Mouse (Mus musculus): ENCODE measurements at regions not wholly inside any gene's neighbourhood (a gene's known extent, or its start where the extent isn't known, plus 50 kb on each side); places are given as distances from the start of the nearest gene placed in this dataset.

DNA sequence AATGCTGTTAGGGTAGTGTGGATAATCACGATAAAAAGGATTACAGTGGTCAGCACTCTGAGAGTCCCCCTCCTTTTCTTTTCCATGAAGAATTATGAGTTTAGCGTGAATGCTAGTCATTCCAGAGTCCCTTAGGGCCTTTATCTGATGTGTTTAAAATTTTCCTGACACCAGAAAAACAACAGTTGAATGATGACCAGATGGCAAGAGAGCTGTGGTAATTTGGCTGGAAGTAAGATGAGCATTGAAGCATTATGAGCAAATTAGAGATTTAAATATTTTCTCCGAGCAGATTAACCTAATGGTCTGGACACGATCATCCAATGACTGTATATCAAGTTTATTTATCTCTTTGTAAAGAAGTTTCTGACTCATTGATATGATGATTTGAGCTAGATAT, 417.1 kb upstream of the Igbp1b start:
- no peak for DNase-seq (ENCODE audit: extremely low read depth, insufficient read length, low spot score)

DNA sequence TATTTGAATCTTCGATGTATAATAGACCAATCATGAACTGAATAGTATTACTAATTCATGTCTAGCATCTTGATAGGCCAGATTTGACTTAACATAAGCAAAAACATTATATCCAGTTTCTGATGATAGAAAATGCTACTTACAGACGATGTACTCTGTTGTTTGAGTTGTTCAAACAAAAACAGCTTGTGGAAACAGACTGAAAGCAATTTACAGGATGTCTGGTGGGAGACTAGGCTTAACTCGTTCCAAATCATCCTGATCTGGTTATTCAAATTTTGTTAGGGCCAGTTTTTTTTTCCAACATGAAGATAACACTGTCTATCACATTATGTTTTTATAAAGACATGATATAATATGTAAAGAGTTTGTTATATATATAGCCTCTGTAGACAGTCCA, 369.4 kb upstream of the Igbp1b start:
- no peak for DNase-seq (ENCODE audit: extremely low read depth, insufficient read length, low spot score)

DNA sequence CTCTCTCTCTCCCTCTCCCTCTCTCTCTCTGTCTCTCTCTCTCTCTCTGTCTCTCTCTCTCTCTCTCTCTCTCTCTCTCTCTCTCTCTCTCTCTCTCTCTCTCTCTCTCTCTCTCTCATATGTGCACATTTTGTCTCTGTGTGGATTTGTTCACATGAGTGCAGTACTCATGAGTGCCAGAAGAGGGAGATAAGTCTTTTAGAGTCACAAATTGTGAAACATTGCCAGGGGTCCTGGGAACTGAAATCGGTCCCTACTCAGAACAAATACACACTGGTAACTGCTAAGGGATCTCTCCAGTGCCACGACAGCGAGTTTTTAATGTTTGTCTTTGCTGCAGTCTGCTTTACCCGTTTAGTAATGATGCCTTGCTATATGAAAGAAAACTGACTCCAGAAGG, 356.2 kb upstream of the Igbp1b start:
- DNase-seq (ENCODE audit: extremely low read depth, insufficient read length, low spot score) = no peak

DNA sequence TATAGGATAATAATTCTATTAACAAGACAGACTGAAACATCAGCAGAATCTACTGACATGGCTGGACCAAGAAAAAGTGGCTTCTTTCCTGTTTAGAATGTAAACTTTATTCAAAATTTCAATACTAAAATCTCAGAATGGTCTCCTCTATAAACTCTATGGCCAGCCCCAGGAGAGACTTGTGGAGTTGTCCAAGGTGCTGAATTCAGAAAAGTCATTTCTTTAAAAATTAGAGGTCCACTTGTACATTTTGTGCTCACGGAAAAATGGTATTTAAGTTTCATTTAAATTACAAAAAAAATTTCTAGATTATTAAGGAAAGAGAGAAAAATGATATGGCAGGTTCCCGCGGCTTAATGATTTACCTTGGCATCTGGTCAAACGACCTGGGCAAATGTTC, 352.2 kb upstream of the Igbp1b start:
- DNase-seq (ENCODE audit: extremely low read depth, insufficient read length, low spot score) = no peak
